Mouse (Mus musculus) mature B cell (primary cell): ENCODE measurements at regions not wholly inside any gene's neighbourhood (a gene's known extent, or its start where the extent isn't known, plus 50 kb on each side); places are given as distances from the start of the nearest gene placed in this dataset.

ENCODE experiments used
- in situ Hi-C: fragments of 300-500 bp; cut with MboI; formaldehyde crosslinking; loops from 2 replicates; pipeline ENCODE4 v1.14.3; 2019

DNA sequence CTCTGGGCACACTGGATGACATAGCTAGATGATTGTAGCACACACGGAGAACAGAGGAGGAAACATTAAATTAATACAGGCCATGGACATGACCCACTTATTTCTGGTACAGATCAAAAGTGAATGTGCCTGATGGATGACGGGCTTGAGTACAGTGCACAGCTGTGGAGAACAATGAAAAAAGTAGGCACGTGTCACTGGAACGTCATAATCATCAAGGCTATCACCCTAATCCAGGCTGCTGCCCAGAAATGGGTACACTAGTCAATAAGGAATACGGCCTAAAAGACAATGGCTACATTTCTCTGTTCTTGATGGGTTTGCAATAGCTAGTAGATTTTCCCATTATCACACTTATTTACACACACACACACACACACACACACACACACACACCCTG lies 118.3 kb upstream of the Prdm1 start:
- in situ Hi-C loops: no loop called here

GRCm38 (mm10) chr10:44641616-44642015 lies 113.3 kb upstream of the Prdm1 start:
- in situ Hi-C loops: no loop called here

GRCm38 (mm10) chr10:44640620-44641019 lies 112.3 kb upstream of the Prdm1 start:
- in situ Hi-C loops: no loop called here

DNA sequence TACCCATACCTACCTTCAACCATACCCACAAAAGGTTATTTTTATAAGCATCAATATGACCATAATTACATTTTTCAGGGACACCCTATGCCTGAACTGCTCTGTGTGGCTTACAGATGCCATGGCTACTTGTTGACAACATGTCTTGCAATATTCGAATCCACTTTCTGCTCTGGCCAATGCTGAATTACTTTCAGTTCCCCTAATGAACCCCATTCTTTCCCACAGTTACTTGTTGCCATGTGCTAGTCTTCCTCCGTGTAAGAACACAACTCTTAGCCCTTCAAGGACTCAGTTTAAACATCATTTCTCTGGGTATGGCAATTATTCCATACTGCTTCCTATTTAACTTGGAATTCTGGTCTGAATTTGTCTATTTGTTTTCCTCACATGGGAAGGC lies 110.4 kb upstream of the Prdm1 start:
- in situ Hi-C loops: no loop called here

GRCm38 (mm10) chr10:44636786-44637185 lies 108.5 kb upstream of the Prdm1 start:
- in situ Hi-C loops: no loop called here

DNA sequence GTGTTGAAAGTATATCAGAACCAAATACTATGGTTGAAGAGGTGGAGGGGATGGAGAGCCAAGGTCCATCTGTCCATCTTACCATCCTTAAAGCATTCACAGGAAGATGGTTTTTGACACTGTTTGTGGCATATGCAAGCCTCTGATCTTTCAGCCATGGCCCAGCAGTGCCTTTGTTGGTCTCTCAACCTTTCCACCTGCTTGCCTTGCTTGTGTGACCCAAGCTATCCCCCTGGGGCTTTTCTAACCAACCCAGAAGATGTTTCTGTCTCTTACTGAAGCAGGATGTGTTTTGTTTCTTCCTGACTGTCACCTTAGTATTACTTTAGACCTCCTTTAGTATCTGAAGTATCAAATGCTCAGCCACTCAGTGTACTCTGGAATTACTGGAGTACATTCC lies 107.8 kb upstream of the Prdm1 start:
- in situ Hi-C loops: no loop called here

DNA sequence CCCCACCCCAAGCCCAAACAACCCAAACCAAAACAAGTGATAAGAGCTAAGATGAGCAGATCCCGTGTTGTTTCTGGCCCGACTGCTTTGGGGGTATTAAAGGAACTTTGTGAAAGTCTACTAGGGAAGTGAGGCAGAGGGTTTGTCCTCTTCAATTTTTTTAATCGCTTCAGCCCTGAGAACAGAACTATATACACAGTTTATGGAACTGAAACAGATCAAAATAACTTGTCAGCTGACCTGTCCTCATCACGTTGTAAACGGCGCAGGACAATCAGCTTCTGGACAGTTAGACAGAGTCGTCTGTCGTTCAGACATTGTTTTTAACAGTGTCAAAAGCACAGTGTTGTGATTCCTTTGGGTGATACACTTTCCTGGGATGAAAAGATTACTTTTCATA lies 103.3 kb upstream of the Prdm1 start:
- in situ Hi-C loops: no loop called here

DNA sequence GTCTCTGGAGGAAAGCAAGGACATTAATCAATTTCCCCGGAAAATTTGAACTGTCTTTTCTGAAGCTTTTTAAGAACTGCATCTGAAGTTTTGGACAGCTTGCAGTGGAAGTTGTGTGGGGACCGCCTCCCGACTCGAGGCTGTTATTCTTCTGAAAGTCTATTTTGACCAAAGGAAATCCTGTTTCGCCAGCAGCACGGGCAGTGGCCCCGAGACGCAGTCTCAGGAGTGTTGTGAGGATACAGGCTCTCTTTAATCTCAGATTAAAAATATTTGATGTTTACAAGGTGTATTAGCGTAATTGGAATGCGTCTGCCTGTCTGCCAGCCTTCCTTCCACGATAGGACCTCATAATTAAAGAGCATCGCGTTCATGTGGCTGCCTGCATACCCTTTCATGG lies 102.2 kb upstream of the Prdm1 start:
- in situ Hi-C loops: no loop called here

- in situ Hi-C loops: no loop called here
Measured at GRCm38 (mm10) chr10:44628387-44628786, 100.1 kb upstream of the Prdm1 start.

DNA sequence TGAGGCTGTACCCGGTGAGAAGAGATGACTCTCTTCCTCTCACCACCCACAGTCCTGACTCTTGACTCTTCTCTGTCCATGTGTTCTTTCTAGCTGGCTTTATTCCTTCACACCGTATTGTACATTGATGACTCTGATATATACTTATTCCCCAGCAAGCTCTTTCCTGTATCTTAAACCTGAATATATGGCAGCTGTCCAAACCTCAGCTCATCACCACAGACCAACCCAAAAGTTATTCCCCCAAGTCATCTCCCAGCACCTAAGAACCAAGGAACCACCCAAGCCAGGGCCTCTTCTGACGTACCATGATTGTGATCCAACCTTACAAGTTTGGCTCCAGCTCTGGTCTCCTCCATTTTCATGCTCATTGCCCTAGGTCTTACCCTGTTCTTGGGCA lies 99.1 kb upstream of the Prdm1 start:
- in situ Hi-C loops: no loop called here

GRCm38 (mm10) chr10:44625521-44625920 lies 97.2 kb upstream of the Prdm1 start:
- in situ Hi-C loops: no loop called here

DNA sequence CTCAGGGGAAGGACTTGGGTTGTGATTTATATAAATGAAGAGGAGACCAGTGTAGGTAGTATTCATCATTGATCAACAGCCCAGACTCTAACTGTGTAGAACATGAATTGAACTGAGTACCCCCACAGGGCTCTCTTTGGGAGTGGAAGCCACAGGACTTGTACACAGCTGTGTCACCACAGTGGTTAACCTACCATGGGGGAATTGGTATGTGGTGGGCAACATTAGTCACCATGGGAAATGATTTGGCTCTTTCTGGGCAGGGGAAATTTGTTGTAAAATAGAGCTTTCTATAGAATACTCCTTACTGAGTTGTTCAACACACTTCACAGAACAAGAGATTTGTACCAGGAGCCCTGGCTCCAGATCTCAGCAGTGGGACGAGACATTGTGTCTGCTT lies 87.3 kb upstream of the Prdm1 start:
- in situ Hi-C loops: no loop called here

DNA sequence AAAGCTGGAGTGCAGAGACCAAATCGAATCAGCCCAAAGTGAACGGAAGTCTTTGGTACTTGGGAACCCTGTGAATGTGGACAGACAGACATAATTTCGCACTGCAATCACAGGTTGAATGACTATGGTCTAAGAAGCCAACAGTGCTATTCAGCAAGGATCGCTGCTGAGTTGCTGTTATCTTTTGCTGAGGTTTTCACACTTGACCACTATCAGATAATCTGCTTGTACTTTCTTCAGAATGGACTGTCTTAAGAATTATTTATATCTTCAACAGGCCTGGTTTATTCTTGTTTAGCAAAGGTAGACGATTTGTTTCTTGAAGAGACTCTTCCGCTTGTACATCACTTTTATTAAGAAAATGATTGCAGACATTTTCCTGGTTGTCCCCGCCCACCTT lies 84.3 kb upstream of the Prdm1 start:
- in situ Hi-C loops: no loop called here

GRCm38 (mm10) chr10:44611399-44611798 lies 83.1 kb upstream of the Prdm1 start:
- in situ Hi-C loops: no loop called here

GRCm38 (mm10) chr10:44609187-44609586 lies 80.9 kb upstream of the Prdm1 start:
- in situ Hi-C loops: no loop called here

- in situ Hi-C loops: no loop called here
Measured at GRCm38 (mm10) chr10:44607334-44607851, 79.1 kb upstream of the Prdm1 start.

DNA sequence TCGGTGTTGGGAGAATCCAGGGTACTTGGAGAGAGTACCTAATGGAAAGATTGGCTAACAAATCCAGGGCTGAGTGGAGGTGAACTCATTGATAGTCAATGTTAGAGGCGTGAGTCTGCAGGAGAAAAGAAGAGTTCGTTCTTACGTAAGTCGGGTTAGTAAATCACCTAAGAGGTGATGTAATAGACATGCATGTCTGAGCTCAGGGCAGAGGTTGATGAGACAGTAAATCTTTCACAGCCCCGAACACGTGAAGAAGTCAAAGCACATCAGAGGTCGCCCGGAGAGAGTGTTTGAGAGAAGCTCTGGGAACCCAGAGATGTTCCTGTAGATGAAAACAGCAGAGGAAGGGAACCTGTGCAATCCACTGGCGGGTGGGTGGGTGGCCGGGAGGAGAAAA lies 76.2 kb upstream of the Prdm1 start:
- in situ Hi-C loops: no loop called here

DNA sequence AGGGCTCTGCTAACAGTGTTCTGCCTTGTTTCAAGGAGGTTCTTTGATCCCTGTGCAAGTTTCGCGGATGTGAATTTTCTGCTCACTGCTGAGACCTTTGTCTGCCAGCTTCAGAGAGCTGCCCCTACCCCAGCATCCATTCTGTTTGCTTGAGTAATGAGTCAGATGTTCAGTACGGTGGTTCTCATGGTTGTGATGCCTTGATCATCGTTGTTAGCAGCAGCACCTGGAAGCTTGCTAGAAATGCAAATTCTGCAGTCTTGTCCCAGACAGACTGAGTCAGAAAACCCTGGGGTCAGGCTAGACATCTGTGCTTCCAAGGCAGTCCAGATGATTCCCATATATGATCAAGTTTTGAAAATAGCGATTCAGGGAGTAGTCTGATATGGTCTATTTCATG lies 75.2 kb upstream of the Prdm1 start:
- in situ Hi-C loops: no loop called here

DNA sequence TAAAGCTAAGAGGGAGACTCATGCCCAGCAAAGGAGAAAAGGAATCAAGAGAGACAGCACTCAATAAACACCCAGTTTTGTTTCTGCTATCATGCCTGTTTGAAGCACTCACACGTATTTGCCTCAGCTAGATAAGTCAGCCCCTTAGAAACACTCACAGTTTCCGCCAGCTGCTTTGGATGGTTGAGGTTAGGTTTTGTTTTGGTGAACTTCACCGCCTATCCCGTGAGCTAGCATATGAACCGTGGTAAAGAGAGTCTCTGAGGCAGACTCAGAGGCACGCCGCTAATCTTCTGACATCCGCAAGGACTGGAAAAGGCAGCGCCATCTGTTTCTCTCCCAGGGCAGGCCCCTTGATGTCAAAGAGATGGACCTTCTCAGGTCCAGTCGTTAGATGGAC lies 73.2 kb upstream of the Prdm1 start:
- in situ Hi-C loops: no loop called here

GRCm38 (mm10) chr10:44599964-44600334 lies 71.6 kb upstream of the Prdm1 start:
- in situ Hi-C loops: no loop called here

DNA sequence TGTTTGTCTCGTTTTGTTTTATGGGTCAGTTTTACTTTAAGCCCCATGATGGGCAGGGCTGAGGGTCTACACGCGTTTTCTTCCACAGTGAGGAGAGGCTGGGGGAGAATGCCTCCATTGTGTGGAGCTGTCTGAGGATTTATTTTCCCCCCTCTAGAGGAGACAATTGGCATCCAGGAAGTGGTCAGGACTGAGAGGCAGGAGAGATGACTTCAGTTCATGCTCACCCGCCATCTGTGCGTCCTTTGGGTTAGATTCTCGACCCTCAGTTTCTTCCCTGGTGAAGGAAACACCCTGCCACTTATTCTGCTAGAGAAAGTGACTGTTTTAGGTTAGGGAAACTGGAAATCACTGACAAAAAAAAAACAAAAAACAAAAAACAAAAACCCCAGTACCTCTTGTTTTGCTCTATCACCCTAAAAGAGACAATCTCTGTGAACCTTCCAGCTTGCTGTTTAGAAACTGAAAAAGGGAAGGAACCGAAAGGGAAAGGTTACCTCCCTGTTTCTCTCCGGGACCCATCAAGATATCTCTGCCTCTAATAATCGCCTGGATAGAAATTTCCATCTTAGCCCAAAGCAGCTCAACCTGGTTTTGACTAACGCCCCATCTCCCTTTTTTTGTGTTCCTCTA lies 71.1 kb upstream of the Prdm1 start:
- in situ Hi-C loops: no loop called here

DNA sequence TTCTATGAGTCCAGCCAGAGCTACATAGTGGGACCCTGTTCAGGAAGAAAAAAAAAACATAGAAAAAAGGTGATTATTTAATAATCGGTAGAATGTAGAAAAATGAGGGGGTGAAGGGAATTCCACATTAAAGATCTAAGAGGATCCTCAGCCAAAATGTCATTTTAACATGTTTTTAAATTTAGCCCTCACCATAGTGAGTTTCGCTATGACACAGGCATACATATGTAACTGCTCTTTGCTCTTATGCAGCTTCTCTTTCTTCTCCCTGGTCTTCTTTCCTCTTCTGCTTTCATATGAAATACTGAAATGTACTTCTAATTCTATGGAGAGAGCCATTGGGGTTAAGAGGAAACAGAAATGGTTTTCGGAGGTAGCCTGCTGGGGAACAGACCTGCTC lies 70.3 kb upstream of the Prdm1 start:
- in situ Hi-C loops: no loop called here

GRCm38 (mm10) chr10:44595932-44596331 lies 67.6 kb upstream of the Prdm1 start:
- in situ Hi-C loops: no loop called here

DNA sequence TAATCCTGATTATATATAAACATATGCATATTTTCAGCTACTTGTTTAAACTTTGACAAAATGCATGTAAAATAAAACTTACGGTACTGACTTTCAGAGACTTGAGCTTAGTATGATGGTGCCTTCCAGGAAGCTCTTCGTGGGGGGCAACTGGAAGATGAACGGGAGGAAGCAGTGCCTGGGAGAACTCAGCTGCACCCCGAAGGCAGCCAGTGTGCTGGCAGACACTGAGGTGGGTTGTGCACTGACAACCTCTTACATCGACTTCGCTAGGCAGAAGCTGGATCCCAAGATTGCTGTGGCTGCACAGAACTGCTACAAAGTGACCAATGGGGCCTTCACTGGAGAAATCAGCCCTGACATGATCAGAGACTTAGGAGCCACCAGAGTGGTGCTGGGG lies 61.5 kb upstream of the Prdm1 start:
- in situ Hi-C loops: no loop called here
